Mouse (Mus musculus): ENCODE data around the gene Abl2.
A peak's percentile ranks its signal among the peaks of the same experiment; 100 is the strongest.
"Not testable (repeated sequence)": the region's sequence is repeated elsewhere in the genome, so short reads cannot be mapped to it uniquely, and the experiment has no call there.

Abl2 gene

GRCm38 (mm10) chr1:156558024-156558930 is at the start of gene Abl2:
Gene Abl2 (plus strand): TSS chr1:156558786.
- peak; percentile 87 to 88 for DNase-seq (ENCODE audit: low spot score in 2 of 2)

GRCm38 (mm10) chr1:156520136-156520780 is 38.3 kb upstream of the Abl2 start:
- DNase-seq (ENCODE audit: low spot score in 2 of 2), result no peak

- peak; percentile 49 to 59 for DNase-seq (ENCODE audit: low spot score in 2 of 2)
Measured at GRCm38 (mm10) chr1:156521796-156522517, 36.6 kb upstream of the Abl2 start.

GRCm38 (mm10) chr1:156523842-156524241 is 34.7 kb upstream of the Abl2 start, which contains the start of gene Gm10031:
Gene Gm10031 (plus strand): TSS chr1:156524012.
- DNase-seq (ENCODE audit: low spot score in 2 of 2), result not testable (repeated sequence)

GRCm38 (mm10) chr1:156532476-156533175 is 26.0 kb upstream of the Abl2 start:
- DNase-seq (ENCODE audit: low spot score in 2 of 2), result not testable (repeated sequence)

GRCm38 (mm10) chr1:156533483-156533882 is 25.1 kb upstream of the Abl2 start:
- DNase-seq (ENCODE audit: low spot score in 2 of 2), result no peak

GRCm38 (mm10) chr1:156533911-156534310 is 24.7 kb upstream of the Abl2 start:
- no peak for DNase-seq (ENCODE audit: low spot score in 2 of 2)

- no peak for DNase-seq (ENCODE audit: low spot score in 2 of 2)
Measured at GRCm38 (mm10) chr1:156537031-156537430, 21.6 kb upstream of the Abl2 start.

- no peak for DNase-seq (ENCODE audit: low spot score in 2 of 2)
Measured at GRCm38 (mm10) chr1:156537701-156538100, 20.9 kb upstream of the Abl2 start.

GRCm38 (mm10) chr1:156538382-156538781 is 20.2 kb upstream of the Abl2 start:
- no peak for DNase-seq (ENCODE audit: low spot score in 2 of 2)

GRCm38 (mm10) chr1:156539787-156540560 is 18.6 kb upstream of the Abl2 start:
- peak in 1 of 2 experiments; percentile 10 for DNase-seq (ENCODE audit: low spot score in 2 of 2)

- no peak for DNase-seq (ENCODE audit: low spot score in 2 of 2)
Measured at GRCm38 (mm10) chr1:156543999-156544398, 14.6 kb upstream of the Abl2 start.

- DNase-seq (ENCODE audit: low spot score in 2 of 2), result peak; percentile 29 to 37
Measured at GRCm38 (mm10) chr1:156558950-156559640, 509 bp downstream of the Abl2 start.

GRCm38 (mm10) chr1:156559641-156560020 is 1.0 kb downstream of the Abl2 start:
- DNase-seq (ENCODE audit: low spot score in 2 of 2), result no peak

- no peak for DNase-seq (ENCODE audit: low spot score in 2 of 2)
Measured at GRCm38 (mm10) chr1:156560500-156560899, 1.9 kb downstream of the Abl2 start.

- DNase-seq (ENCODE audit: low spot score in 2 of 2), result no peak
Measured at GRCm38 (mm10) chr1:156565328-156565727, 6.7 kb downstream of the Abl2 start.

GRCm38 (mm10) chr1:156566132-156566531 is 7.5 kb downstream of the Abl2 start:
- DNase-seq (ENCODE audit: low spot score in 2 of 2), result no peak

- DNase-seq (ENCODE audit: low spot score in 2 of 2), result no peak
Measured at GRCm38 (mm10) chr1:156569615-156570014, 11.0 kb downstream of the Abl2 start.

- no peak for DNase-seq (ENCODE audit: low spot score in 2 of 2)
Measured at GRCm38 (mm10) chr1:156572952-156573351, 14.4 kb downstream of the Abl2 start.

GRCm38 (mm10) chr1:156581149-156581548 is 22.6 kb downstream of the Abl2 start:
- no peak for DNase-seq (ENCODE audit: low spot score in 2 of 2)

All from spleen, postnatal 36 days (tissue).